Mouse (Mus musculus) gastrocnemius, postnatal 4 days (tissue): Measurements from ENCODE around the gene Sdhd. TPM values are rescaled to one million over a fixed set of nuclear protein-coding genes. Genes with fewer than 3 reads are reported as not detected.

Source experiments
- total RNA-seq, 2 experiments: library from RNA; stranded (reverse); gene quantifications; 2 replicates each; pipeline ENCODE4 v1.2.3; 2021

Gene Sdhd
- total RNA-seq, 2 experiments from 2014 or later = 300 to 319 TPM

Other genes starting within 250 kb of the Sdhd start
- gene Plet1, start 109.3 kb downstream of the Sdhd start, total RNA-seq = not detected
- 10 to 100 TPM; 21.0 to 24.0 TPM for gene Pts, start 75.1 kb downstream of the Sdhd start, total RNA-seq
- gene Il18, start 49.0 kb downstream of the Sdhd start, total RNA-seq = 1 to 10 TPM in 1 of 2 experiments, under 1 TPM in 1; 0.34 to 1.1 TPM
- under 1 TPM; 0.13 to 0.17 TPM for gene Bco2, start 48.6 kb downstream of the Sdhd start, total RNA-seq
- not detected for gene Tex12, start 42.5 kb downstream of the Sdhd start, total RNA-seq
- gene Timm8b, start 98 bp upstream of the Sdhd start, total RNA-seq = 100 to 1,000 TPM; 110 to 123 TPM
- under 1 TPM; 0.66 to 0.73 TPM for gene Pih1d2, start 13.5 kb upstream of the Sdhd start, total RNA-seq
- gene Nkapd1, start 13.7 kb upstream of the Sdhd start, total RNA-seq = 10 to 100 TPM; 21.5 to 23.3 TPM
- 100 to 1,000 TPM; 148 to 161 TPM for gene Dlat, start 56.0 kb upstream of the Sdhd start, total RNA-seq
- gene Dixdc1, start 135.7 kb upstream of the Sdhd start, total RNA-seq = 10 to 100 TPM; 12.6 to 14.8 TPM
- gene 2310030G06Rik, start 142.7 kb upstream of the Sdhd start, total RNA-seq = 1 to 10 TPM; 2.1 to 2.2 TPM
- 100 to 1,000 TPM; 649 to 722 TPM for gene Cryab, start 147.5 kb upstream of the Sdhd start, total RNA-seq
- gene Hspb2, start 148.5 kb upstream of the Sdhd start, total RNA-seq = 100 to 1,000 TPM; 135 to 140 TPM
- 1 to 10 TPM; 5.9 to 6.9 TPM for gene Fdxacb1, start 164.4 kb upstream of the Sdhd start, total RNA-seq
- 10 to 100 TPM; 15.0 to 16.3 TPM for gene Alg9, start 171.2 kb upstream of the Sdhd start, total RNA-seq
- 10 to 100 TPM; 15.9 to 16.9 TPM for gene 1110032A03Rik, start 171.7 kb upstream of the Sdhd start, total RNA-seq
- gene Ppp2r1b, start 241.5 kb upstream of the Sdhd start, total RNA-seq = 10 to 100 TPM; 16.8 to 17.7 TPM